Mouse (Mus musculus) embryonic facial prominence, embryonic 14.5 days (tissue): ENCODE measurements at regions not wholly inside any gene's neighbourhood (a gene's known extent, or its start where the extent isn't known, plus 50 kb on each side); places are given as distances from the start of the nearest gene placed in this dataset.

Experiments
- ATAC-seq: fragments of 200-750 bp; cut with Nextera tagmentation; 2 replicates; pipeline ENCODE4 v1.8.0; 2017; ENCODE audit warnings: low read depth, moderate number of reproducible peaks, moderate TSS enrichment
- DNase-seq: peaks from one replicate; pipeline ENCODE4 v3.0.0-alpha.2; 2015; ENCODE audit warnings: low spot score
- H3K27ac ChIP-seq: fragments of 300-500 bp; sonication (generic); replicated peaks from 2 replicates; pipeline ENCODE4 v1.5.1; 2014; ENCODE audit warnings: low read depth, mild to moderate bottlenecking, low read length, moderate library complexity
- H3K27me3 ChIP-seq: fragments of 300-500 bp; sonication (generic); replicated peaks from 2 replicates; pipeline ENCODE4 v1.6.1; 2014; ENCODE audit warnings: low read length; ENCODE audit not compliant: control insufficient read depth, insufficient read depth
- H3K36me3 ChIP-seq: fragments of 300-500 bp; sonication (generic); 2 replicates; pipeline ENCODE4 v1.6.1; 2014; ENCODE audit warnings: low read length, mixed read lengths; ENCODE audit not compliant: control insufficient read depth, insufficient read depth
- H3K4me1 ChIP-seq: fragments of 300-500 bp; sonication (generic); 2 replicates; pipeline ENCODE4 v1.6.1; 2014; ENCODE audit warnings: antibody characterized with exemption, low read length; ENCODE audit not compliant: control insufficient read depth, insufficient read depth
- H3K4me2 ChIP-seq: fragments of 300-500 bp; sonication (generic); 2 replicates; pipeline ENCODE4 v1.6.1; 2014; ENCODE audit warnings: low read depth, mild to moderate bottlenecking, low read length, moderate library complexity, mixed read lengths
- H3K4me3 ChIP-seq: fragments of 300-500 bp; sonication (generic); 2 replicates; pipeline ENCODE4 v1.5.1; 2014; ENCODE audit warnings: low read depth, mild to moderate bottlenecking, low read length
- H3K9ac ChIP-seq: fragments of 300-500 bp; sonication (generic); 2 replicates; pipeline ENCODE4 v1.6.1; 2014; ENCODE audit warnings: low read depth, mild to moderate bottlenecking, low read length, moderate library complexity, mixed read lengths
- H3K9me3 ChIP-seq: fragments of 300-500 bp; sonication (generic); 2 replicates; pipeline ENCODE4 v1.6.1; 2016; ENCODE audit warnings: low read length; ENCODE audit not compliant: control insufficient read depth
- WGBS: fragments of 180-500 bp; shearing (Covaris S2); extraction: QIAGEN DNeasy Blood & Tissue Kit; methylation state at CpG from one replicate; pipeline ENCODE4 v1.1.7; 2014; 5-methylcytosine and 5-hydroxymethylcytosine counted together

- no peak overlapping the region for H3K4me3 ChIP-seq
- no peak overlapping the region for H3K4me2 ChIP-seq
- H3K27ac ChIP-seq: no peak overlapping the region
- no peaks in the 10 kb centered on the region for H3K36me3 ChIP-seq
- H3K27me3 ChIP-seq: no peaks in the 10 kb centered on the region
- H3K4me1 ChIP-seq: no peaks in the 10 kb centered on the region
- ATAC-seq: no peak
- H3K9ac ChIP-seq: no peak overlapping the region
- DNase-seq: no peak
- H3K9me3 ChIP-seq: no peaks in the 10 kb centered on the region
- 60% methylated on average over 3 of the region's 3 CpGs for WGBS
Measured at GRCm38 (mm10) chr8:17700362-17700761, 1277.7 kb downstream of the Defb40 start.

- Histone ChIP-seq H3K4me2 (no peak overlapping the region), H3K4me1 (no peaks in the 10 kb centered on the region), H3K36me3 (no peaks in the 10 kb centered on the region), H3K9me3 (no peaks in the 10 kb centered on the region), H3K4me3 (no peak overlapping the region), H3K9ac (no peak overlapping the region), H3K27me3 (no peaks in the 10 kb centered on the region), H3K27ac (no peak overlapping the region)
- 75% methylated on average over 4 of the region's 4 CpGs for WGBS
- ATAC-seq (no peak), DNase-seq (no peak)
Measured at GRCm38 (mm10) chr8:17690074-17690848, 1287.8 kb downstream of the Defb40 start.

GRCm38 (mm10) chr8:17689641-17690040 lies 1288.4 kb downstream of the Defb40 start:
- Histone ChIP-seq H3K36me3 (no peaks in the 10 kb centered on the region), H3K4me3 (no peak overlapping the region), H3K27me3 (no peaks in the 10 kb centered on the region), H3K4me2 (no peak overlapping the region), H3K4me1 (no peaks in the 10 kb centered on the region), H3K9me3 (no peaks in the 10 kb centered on the region), H3K27ac (no peak overlapping the region), H3K9ac (no peak overlapping the region)
- DNase-seq (no peak), ATAC-seq (no peak)
- WGBS: 83% methylated on average over 3 of the region's 3 CpGs

- ATAC-seq: no peak
- 78% methylated on average over 3 of the region's 3 CpGs for WGBS
Measured at GRCm38 (mm10) chr8:17687084-17687483, 1291.0 kb downstream of the Defb40 start.

GRCm38 (mm10) chr8:17664371-17665141 lies 1313.5 kb downstream of the Defb40 start:
- Histone ChIP-seq H3K9ac (no peak overlapping the region), H3K36me3 (no peaks in the 10 kb centered on the region), H3K27ac (no peak overlapping the region), H3K4me1 (no peaks in the 10 kb centered on the region; the same call in 1 of the 2 replicates), H3K4me2 (no peak overlapping the region), H3K9me3 (no peaks in the 10 kb centered on the region), H3K4me3 (no peak overlapping the region), H3K27me3 (no peaks in the 10 kb centered on the region)
- whole genome bisulfite sequencing: 55% methylated on average over 6 of the region's 6 CpGs
- DNase-seq: peak; percentile 39
- ATAC-seq: no peak; the same call in 1 of the 2 replicates

More at GRCm38 (mm10) chr8:17687084-17687483, 1291.0 kb downstream of the Defb40 start:
- no peak for DNase-seq
- no peaks in the 10 kb centered on the region for H3K27me3 ChIP-seq
- H3K4me3 ChIP-seq: no peak overlapping the region
- H3K9me3 ChIP-seq: no peaks in the 10 kb centered on the region
- no peak overlapping the region for H3K9ac ChIP-seq
- H3K36me3 ChIP-seq: no peaks in the 10 kb centered on the region
- H3K4me2 ChIP-seq: no peak overlapping the region
- H3K27ac ChIP-seq: no peak overlapping the region
- no peaks in the 10 kb centered on the region for H3K4me1 ChIP-seq

GRCm38 (mm10) chr8:17659753-17660361 lies 1318.2 kb downstream of the Defb40 start:
- Histone ChIP-seq H3K9me3 (no peaks in the 10 kb centered on the region), H3K4me2 (no peak overlapping the region), H3K27me3 (no peaks in the 10 kb centered on the region), H3K36me3 (no peaks in the 10 kb centered on the region), H3K27ac (no peak overlapping the region), H3K4me3 (no peak overlapping the region), H3K9ac (no peak overlapping the region), H3K4me1 (no peaks in the 10 kb centered on the region; the same call in 1 of the 2 replicates)
- 70% methylated on average over 6 of the region's 6 CpGs for WGBS
- DNase-seq: no peak
- no peak for ATAC-seq

GRCm38 (mm10) chr8:17653786-17654185 lies 1324.3 kb downstream of the Defb40 start:
- Histone ChIP-seq H3K4me1 (no peaks in the 10 kb centered on the region), H3K4me2 (no peak overlapping the region), H3K27ac (no peak overlapping the region), H3K9ac (no peak overlapping the region), H3K9me3 (no peaks in the 10 kb centered on the region), H3K4me3 (no peak overlapping the region), H3K27me3 (no peaks in the 10 kb centered on the region), H3K36me3 (no peaks in the 10 kb centered on the region)
- 3% methylated on average over 2 of the region's 2 CpGs for WGBS
- DNase-seq (no peak), ATAC-seq (no peak)

GRCm38 (mm10) chr8:17647559-17647958 lies 1330.5 kb downstream of the Defb40 start:
- no peak for ATAC-seq
- H3K27me3 ChIP-seq: no peaks in the 10 kb centered on the region
- no peaks in the 10 kb centered on the region for H3K9me3 ChIP-seq
- H3K4me2 ChIP-seq: no peak overlapping the region
- H3K27ac ChIP-seq: no peak overlapping the region
- H3K4me1 ChIP-seq: no peaks in the 10 kb centered on the region
- H3K9ac ChIP-seq: no peak overlapping the region
- no peaks in the 10 kb centered on the region for H3K36me3 ChIP-seq
- no peak for DNase-seq
- H3K4me3 ChIP-seq: no peak overlapping the region
